Mouse (Mus musculus) CH12F3 (cell line): ENCODE measurements around the gene Slc5a3.

Experiments used
- in situ Hi-C: fragments of 300-500 bp; cut with MboI; formaldehyde crosslinking; loops from 2 replicates; pipeline ENCODE4 v1.14.3; 2020; ENCODE audit warnings: low sequenced_read_pairs

The Slc5a3 gene

DNA sequence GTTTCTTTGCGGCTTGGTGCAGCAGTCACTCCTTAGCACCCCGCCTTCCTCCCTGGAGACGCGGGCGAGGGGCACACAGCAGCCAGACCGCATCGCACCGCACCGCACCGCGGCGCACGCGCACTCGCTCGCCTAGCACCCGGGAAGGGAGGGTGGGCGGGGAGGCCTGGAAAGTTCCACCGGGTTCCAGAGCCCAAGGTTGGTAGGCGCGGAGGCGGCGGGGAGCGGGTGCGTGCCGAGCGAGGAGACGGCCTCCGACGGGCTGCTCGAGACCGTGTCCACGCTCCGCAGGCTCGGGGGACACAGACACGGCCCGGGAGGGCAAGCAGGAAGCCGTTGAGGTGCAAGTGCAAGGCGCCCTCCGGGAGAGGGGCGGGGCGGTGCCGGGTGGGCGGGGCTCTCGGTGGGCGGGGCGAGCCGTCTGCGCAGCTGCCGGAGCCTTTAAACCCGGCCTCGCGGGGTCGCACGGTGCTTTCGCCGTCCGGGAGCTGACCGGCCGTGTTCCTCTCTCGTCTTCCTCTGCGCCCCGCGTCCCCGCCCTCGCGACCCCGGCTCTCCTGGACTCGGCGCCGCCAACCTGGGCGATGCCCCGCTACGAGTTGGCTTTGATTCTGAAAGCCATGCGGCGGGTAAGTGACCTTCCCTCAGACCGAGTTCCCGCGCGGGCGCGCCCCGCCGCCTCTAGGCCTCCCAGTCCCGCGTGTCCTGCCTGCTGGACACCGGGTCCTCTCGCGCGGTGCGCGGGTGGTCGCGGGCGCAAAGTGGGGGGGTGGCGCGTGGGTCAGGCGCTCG, at the start of gene Slc5a3, which contains the start of the genes Mrps6 and Gm49711:
Slc5a3 (plus strand) TSS at position 471 of the 792 bp plus-strand sequence.
Mrps6 (plus strand) TSS at position 419 of the 792 bp plus-strand sequence.
Gm49711 (plus strand) TSS at position 465 of the 792 bp plus-strand sequence.
- in situ Hi-C loops, result no loop called here

DNA sequence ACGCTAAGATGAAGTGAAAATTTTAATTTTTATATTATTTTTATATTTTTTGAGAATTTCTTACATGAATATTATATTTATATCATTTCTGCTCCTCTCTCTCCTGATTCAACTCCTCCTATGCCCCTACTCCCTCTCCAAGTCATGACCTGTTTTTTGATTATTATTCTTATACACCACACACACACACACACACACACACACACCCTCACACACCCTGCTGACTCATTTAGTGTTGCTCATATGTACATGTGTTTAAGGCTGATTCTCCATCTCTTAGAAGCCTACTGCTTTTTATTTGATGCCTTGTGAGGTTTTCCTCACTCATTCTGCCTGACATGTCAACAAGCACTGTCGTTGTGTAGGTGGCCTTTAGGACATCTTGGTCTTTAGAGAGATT, 48.5 kb upstream of the Slc5a3 start:
- in situ Hi-C loops, result no loop called here

DNA sequence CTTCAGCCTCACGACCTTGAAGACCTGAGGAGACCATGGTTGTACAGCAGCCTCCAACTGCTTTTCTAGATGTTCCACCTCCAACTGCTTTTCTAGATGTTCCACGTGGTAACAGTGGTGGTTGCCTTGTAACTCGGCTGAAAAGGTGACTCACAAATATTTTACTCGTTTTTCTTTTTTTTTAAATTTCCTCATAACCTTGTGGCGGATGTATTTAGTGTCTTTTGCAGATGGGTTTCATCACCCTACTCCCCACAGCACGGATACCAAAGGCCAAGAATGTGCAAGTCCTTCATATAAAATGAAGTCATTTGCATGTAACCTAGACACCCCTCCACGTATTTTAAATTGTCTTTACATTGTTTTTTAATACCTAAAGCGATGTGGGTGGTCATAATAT, 41.3 kb upstream of the Slc5a3 start:
- in situ Hi-C loops, result no loop called here

GRCm38 (mm10) chr16:92019141-92020118, 38.7 kb upstream of the Slc5a3 start:
- in situ Hi-C loops, result no loop called here

DNA sequence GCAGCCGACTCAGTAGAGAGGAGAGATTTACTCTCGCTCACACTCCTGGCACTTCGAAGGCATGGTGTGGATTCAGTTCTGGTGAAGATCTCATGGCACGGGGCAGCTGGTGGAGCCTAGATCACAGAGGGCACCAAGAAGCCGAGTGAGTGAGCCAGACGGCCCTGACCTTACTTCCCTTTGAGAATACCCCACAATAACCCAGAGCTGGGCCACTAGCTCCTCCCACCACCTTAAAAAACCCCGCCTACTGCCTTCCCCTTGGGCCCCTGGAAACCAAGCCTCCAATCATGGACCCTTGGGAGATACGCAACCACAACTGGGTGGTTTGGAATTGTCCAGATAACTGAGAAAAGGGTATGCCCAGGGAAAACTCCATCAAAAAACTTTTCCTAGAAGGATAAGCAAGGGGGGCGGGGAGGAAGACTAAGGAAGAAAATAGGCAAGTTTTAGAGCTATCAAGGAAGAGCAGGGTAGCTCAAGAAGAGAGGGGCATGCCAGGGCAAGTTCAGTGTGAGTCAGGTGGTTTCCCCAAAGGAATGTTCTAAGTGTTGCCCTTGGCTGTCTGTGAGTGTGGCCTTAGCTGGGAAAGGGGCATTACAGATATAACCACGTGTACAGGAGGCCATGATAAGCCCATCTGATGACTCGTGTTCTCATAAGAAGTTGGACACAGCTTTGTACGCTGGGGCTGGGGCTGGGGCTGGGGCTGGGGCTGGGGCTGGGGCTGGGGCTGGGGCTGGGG, 36.3 kb upstream of the Slc5a3 start:
- in situ Hi-C loops, result no loop called here

DNA sequence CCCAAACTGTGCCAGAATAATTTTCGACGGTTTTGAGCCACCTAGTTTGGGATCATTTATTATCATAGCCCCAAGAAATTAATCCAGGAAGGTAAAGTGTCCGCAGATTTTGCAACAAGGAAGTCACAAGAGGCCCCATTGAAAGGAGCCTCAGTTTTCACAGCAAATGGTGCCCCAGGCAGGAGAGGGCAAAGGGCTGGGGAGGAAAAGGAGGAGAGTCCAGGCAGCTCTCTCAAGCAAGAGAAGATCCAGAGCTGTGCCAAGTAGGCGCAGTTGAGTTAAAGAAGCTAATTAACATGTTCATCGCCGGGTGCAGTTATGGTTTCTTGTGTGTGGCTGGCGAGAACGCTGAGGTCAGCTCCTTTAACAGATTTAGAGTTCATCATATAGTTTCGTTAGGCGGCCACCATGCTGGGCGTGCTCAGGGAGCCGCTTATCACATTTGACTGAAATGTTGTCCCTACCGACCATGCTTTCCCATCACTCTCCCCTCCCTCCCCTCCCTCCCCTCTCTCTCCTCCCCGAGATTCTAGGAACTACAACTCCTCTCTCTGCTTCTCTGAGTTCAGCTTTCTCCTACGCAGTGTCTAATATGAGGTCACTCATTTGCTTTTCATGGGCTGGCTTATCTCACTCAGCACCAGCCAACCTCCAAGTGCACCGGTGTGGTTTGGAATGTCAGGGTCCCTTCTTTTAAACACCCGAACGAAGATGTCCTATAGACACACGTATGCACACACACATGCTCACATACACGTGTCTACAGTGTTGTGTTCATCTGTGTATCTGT, 35.4 kb upstream of the Slc5a3 start:
- in situ Hi-C loops, result no loop called here

DNA sequence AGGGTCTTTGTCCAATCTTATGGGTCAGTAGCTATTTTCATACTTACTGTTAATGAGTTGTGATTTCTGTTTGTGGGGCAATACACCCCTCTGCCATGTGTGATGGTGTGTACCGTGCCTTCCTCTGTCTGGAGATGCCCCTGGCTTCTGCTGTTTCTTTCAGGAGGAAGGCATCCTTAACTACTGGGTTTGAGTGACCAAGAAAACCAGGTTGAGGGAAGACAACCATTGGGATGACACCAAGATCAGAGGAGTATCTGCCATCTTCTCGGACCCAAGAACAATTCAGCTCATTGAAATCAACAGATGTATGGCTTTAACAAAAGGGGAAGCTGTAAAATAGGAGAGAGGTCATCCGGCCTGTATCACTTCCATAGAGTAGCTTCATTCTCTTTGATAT, 24.8 kb upstream of the Slc5a3 start:
- in situ Hi-C loops, result no loop called here

DNA sequence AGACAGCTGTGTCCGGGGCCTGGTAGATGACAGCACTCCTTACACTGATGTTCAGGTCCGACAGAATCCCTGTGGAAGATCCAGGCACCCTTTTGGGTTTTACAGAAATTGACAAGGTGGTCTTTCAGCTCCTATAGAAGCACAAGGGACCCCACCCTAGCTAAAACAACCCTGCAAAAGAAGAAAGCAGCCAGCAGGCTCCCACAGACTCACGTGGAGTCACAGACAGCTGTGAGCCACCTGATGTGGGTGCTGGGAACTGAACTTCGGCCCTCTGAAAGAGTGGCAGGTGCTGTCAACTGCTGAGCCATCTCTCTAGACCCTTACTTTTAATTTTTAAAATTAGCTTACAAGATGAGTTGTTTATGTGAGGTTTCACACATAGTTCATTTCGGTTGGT, 23.4 kb upstream of the Slc5a3 start:
- in situ Hi-C loops, result no loop called here

DNA sequence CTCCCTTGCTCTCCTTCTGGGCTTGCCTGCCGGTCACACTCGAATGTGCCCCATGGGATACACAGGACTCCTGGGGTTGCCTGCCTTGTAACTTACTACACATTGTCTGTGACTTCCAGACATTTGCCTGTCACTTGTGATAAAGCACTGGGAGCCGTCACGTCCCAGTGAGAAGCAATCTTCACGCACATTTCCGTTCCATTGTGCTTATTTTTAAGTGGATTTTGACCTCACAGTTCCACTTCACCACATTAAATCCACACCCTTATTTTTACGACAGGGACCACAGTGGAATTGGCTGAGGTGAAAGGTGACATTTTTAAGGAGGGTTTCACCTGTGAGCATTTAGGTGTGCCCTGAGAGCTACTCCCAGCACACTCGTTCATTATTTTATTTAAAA, 21.4 kb upstream of the Slc5a3 start:
- in situ Hi-C loops, result no loop called here

DNA sequence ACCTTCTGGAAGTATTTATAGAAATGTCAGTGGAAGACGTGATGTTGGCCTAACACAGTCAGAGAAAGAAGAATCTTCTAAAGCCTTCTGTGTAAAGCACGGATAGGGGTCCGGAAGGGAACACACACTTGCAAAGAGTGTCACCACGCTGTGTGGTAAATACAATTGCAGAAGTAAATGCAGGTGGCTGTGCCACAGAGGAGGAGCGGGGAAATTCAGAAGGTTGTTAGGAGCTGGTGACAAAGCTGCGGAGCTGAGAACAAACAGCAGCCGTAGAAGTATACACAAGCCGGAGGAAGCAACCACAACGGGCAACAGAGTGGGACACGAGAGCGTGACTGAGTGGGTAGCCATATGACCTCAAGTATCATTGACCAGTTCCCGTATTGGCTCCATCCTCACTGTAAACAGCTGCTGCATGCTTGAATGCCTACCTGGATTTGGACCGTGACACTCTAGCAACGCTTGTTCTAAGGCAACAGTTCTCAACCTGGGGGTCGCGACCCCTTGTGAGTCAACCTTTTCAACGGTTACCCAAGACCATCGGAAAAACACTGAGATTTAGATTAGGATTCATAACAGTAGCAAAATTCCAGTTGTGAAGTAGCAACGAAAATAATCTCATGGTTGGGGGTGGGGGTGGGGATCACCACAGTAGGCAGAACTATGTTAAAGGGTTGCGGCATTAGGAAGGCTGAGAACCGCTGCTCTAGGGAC, 20.1 kb upstream of the Slc5a3 start:
- in situ Hi-C loops, result no loop called here

DNA sequence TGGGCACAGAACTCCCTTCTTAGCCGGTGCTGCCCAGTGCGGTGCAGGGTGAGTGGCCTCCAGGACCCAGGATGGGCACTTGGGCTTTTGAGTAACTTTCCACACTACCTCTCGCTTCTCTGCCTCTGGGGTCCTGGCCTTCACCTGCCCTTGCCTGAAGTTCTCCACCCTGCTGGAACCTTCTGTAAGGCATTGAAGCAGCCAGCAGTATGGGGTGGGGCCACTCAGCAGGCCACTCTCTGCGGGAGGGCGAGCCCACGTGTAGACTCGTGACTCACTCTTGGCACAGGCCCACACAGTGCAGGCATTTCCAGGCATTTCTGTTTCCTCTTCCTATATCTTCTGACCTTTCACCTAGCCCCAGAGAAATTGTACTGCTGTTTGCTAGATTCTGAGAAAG, 18.7 kb upstream of the Slc5a3 start:
- in situ Hi-C loops, result no loop called here

DNA sequence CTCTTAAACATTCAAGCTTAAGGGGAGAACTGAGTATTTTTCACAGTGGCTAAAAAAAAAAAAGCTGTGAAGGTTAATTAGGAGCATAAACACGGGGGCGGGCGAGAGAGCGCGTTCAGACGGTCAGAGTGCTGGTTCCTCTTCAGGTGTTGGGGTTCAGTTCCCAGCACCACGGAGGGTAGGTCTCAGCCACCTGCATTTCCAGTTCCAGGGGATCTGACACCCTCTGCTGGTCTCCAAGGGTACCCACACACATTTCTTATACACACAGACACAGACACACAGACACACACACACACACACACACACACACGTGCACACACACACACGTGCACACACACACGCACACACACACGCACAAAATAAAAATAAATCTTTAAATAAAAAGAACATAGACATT, 18.2 kb upstream of the Slc5a3 start:
- in situ Hi-C loops, result no loop called here

GRCm38 (mm10) chr16:92051777-92052310, 6.3 kb upstream of the Slc5a3 start:
- in situ Hi-C loops, result no loop called here

- in situ Hi-C loops, result no loop called here
Measured at GRCm38 (mm10) chr16:92052569-92052968, 5.6 kb upstream of the Slc5a3 start.

DNA sequence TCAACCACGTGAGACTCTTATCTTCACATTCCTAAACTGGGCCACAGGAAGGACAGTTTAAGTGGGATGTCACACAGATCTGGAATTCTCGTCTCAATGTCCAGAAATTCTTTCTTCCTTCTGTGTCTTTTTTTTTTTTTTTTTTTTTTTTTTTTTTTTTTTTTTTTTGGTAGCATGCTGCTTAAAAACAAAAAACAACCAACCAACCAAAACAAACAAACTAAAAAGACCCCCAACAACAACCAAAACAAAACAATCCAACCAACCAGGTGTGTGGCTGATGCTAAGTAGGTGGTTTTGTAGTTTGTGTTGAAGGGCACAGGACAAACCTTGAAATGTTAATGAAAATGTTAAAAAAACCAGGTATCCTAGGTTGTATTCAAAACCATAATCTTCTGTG, 1.4 kb upstream of the Slc5a3 start:
- in situ Hi-C loops, result no loop called here

- in situ Hi-C loops, result no loop called here
Measured at GRCm38 (mm10) chr16:92057456-92057851, 668 bp upstream of the Slc5a3 start.

- in situ Hi-C loops, result no loop called here
Measured at GRCm38 (mm10) chr16:92058644-92059620, 810 bp downstream of the Slc5a3 start.

DNA sequence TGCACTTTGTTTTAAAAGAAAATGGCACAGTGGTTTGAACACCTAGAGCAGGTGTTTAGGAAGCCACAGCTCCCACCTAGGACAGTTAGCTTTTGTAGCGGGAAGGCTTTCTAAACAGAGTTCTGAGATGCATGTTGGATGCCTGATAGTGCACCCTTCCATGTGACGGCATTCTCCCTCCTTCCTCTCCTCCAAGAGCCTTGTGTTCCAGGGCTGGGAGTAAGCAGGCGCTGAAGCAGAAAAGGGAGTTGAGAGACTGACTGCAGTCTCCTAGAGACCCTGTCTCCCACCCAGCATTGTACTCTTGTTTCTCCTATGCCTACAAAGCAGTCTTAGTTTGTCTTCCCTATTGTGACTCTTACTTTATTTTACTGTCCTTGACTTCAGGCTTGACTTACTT, 2.1 kb downstream of the Slc5a3 start:
- in situ Hi-C loops, result no loop called here
